Mouse (Mus musculus): Measurements from ENCODE around the gene Wdr24. TPM values are rescaled to one million over a fixed set of nuclear protein-coding genes. Genes with fewer than 3 reads are reported as not detected.
A peak's percentile ranks its signal among the peaks of the same experiment; 100 is the strongest.

Gene Wdr24
- total RNA-seq, 2 experiments from 2014 or later: 9.8 to 11.7 TPM

DNA sequence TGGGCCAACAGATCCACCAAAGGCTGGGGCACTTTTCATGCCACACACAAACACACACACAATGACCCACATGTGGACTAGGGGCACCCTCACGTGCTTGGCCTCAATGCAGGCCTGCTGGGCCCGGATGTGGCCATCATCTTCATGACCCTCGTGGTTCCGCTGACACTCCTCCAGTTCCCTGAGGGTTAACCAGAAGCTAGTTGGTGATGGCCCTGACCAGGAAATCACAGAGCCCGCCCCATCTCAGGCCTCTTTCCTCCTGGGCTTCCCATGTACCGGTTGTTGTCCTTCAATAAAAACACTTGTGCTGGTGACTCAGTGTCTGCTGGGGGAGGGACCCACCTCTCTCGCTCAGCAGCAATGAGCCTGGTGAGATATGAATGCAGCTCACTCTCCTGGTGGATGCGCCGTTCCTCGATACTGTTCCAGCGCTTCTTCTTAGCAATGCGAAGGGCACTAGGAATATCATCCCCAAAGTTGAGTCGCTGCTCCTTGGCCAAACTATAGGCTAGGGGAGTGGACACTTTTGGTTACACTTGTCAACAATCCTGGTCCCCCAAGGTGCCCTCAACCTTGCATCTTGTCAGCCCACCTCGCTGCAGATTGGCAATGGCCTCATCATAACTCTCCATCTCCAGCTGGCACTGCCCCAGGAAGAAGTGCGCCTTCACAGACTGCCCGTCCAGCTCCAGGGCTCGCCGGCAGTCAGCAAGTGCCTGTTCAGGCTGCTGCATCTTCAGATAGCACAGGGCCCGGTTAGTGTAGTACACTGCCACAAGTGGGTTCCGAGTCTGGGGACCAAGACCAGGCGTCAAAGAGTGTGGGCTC lies 8.2 kb downstream of the Wdr24 start:
- peak; percentile 41 to 51 for DNase-seq

DNA sequence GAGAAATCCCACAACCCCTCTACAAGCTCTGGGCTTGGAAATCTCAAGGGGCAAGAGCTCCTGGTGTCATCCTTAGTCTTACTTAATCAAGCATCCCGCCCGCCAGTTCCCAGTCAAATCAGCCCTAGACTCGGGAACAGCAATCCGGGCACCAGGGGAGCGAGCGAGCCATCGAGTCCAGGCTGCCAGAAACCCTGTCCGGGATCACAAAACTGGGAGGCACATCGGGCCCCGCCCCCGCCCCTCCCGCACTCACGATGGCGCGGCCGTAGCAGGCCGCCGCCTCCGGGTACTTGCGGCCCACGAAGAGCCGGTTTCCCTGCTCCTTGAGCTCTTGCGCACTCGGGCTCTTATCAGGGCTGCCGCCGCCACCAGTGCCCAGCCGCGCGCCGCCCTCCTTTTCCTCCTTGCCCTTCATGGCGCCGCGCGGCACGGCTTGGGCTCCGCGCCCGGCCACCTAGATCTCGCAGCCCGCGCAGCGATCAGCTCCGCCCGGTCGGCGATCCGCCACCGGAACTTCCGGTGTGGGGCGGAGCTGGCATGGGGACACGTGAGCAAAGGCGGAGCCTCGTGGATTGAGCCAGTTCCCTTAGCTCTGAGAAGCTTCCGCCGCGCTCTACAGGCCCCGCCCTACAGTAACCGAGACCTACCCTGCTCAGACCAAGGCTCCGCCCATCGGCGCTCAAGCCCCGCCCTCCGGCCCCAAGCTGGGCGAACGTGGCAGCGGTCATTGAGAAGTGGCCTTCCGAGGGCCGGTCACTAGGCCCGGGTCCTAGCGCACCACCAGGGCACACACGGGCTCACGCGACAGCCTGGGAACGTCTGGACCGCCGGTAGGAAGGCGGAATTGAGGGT lies 9.2 kb downstream of the Wdr24 start:
- peak; percentile 100 for DNase-seq

DNA sequence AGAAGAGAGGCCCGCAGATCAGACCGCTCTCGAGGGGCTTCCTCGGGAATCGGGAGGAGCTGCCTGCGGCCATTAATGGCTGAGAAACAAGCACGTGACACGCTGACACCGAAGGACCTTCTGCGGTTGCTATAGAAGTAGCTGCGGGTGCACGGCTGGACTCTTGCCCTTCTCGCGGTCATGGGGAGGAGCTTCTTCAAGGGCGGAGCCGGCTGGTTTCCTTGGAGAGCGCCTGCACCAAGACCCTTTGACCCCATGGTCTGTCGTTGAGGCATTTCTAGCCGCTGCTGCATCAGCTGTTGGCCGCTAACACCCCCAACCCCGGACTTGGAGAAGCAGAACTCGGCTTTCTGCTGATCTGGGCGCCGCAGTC lies 9.8 kb downstream of the Wdr24 start, which contains the start of gene Stub1:
Gene Stub1 (minus strand): TSS at position 114 of the 373 bp plus-strand sequence.
- DNase-seq: peak; percentile 95

DNA sequence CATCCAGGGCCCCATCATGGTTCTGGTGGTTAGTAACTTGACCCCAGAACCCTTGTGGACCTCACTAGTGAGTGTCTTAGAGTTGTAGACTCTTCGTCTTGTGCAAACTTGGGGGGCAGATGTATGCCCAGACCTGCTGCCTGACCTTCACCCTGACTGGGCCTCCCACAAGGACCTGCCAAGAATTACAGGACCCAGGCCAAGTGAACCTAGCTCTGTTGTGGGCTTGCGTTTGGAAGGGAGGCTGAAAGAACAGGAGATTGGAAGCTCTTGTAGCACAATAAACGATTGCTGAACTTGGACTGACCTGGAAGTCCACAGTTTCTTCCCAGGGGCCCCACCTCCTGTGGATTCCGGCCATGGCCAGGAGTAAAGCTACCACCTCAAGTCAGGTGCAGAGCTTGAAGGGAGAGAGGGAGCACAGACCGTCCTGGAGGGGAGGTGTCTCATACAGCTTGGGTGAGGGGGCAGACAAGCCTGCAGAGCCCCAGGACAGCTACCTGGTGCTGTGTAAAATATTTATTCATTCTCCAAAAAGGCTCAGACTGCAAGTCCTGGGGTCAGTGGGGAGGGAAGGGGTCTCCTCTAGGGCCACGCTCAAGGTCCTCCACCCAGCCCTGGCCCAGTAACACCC lies 10.7 kb downstream of the Wdr24 start:
- DNase-seq: peak; percentile 47 to 59

DNA sequence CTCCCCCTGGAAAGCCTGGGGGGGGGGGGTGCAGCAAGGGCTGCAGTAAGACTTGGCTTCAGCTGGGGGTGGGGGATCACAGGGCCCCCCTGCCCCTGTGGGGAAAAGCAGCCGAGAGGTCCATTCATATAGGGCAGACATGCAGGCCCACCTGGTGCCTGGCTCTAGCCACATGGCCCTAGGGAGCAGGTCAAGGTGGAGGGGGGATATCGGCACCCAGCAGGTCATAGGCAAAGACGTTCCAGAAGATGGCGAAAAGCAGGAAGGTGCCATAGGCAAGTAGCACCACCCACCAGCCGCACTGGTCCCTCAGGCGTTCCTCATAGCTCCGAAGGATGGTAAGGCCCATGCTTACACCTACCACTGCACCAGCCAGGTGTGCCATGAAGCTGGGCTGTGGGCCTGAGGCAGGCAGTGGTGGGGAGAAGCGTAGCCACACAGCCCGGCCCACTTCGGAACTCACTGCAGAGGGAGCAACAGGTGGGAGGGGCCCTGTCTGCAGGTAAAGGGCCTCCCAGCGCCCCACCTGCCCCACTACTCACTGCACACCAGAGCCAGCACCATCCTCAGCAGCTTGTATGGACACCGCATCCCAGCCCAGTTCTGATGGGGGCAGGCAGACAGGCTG lies 11.3 kb downstream of the Wdr24 start:
- no peak for DNase-seq

DNA sequence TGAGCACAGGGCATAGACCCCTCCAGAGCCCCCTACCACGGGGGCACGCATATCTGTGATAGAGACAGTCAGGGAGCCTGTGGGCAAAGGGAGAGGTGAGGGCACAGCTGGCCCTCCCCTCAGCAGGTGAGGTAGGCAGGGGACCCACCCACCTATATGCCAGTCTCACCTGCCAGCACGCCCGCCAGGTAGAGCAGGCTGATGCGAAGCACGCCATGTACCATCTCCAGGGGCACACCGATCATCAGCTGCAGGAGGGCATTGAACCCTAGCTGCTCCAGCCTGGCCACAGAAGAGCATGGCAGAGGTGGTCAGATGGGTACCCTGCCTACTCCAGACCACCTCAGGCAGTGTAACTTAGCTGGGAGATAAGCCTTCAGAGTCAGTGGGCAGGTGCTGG lies 11.9 kb downstream of the Wdr24 start:
- no peak for DNase-seq

DNA sequence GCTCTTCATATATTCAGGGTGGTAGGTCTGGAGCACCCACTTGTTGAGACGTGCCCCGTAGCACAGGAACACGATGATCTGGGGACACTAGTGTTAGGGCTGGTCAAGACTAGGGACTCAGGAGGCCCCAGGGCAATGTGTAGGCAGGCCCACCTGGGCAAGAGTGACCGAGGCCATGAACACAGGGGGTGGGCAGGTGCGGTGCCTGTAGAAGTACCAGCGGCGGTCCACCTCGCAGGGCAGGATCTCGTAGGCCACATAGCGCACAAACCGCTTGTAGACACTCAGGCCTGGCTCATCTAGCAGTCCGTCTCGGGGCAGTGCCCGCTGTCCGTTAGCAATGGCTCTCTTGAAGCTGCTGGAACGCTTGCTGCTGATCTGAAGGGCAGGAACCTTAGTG lies 12.4 kb downstream of the Wdr24 start:
- no peak for DNase-seq

DNA sequence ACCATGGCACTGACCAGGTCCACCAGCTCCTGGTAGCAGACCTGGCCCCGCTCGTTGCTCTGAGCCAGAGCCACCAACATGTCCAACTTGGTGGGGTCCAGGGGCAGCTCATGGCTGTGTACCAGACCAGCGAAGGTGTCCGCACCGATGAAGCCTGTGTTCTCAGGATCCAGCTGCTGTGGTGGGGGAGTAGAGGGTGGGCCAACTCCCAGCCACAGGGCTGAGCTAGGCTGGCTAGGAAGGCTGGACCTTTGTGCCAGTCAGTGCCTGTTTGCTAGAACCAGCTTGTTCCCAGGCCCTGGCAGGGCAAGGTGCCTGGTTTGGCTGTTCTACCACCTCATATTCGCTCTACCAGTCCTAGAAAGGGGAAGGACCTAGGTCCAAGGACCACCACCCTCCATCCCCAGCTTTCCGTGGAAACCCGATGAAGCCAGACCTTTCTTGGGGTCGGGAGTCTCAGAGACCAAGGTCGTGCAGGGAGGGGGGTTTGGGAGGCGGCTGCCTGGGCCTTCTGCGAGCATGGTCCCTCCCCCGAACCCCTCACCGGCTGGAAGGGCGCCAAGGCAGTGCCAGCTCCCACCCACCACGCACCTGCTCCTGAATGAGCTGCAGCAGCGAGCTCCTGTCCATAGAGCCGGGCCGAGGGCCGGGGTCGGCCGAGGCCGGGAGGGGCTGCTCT lies 13.1 kb downstream of the Wdr24 start:
- peak; percentile 47 for DNase-seq

DNA sequence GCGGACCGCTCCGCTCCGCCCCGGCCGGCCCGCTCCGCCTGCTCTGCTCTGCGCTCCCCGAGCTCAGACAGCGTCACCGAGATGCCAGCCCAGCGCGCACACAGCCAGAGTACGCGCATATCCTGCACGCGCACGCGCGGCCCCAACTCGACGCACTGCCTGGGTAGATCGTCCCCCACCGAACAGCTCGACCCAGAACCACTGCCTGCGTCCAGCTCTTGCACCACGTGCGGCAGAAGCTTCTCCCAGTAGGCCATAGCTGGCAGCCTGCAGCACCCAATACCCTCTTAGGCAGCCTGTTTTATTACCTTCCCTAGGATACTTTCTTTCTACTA lies 13.6 kb downstream of the Wdr24 start, which contains the start of gene Rhbdl1:
Gene Rhbdl1 (minus strand): TSS at position 220 of the 335 bp plus-strand sequence.
- DNase-seq: peak; percentile 78 to 82

DNA sequence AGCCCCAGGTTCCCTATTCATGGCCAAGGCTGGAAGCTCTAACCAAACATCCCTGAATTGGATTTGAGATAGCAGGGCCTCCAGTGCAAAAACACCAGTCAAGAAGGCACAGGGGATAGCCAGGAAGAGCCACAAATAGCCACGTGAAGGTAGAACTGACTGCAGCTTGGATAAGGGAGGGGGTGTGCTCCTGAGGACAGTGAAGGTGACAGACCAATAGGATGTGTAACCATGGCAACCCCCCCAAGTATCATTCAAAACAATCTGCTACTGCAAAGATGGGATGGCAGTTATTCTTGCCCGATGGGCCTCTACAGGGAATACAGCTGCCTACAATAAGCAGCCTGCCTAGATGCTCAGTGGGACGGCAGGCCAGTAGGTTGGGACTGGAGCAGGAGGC lies 14.1 kb downstream of the Wdr24 start:
- no peak for DNase-seq

DNA sequence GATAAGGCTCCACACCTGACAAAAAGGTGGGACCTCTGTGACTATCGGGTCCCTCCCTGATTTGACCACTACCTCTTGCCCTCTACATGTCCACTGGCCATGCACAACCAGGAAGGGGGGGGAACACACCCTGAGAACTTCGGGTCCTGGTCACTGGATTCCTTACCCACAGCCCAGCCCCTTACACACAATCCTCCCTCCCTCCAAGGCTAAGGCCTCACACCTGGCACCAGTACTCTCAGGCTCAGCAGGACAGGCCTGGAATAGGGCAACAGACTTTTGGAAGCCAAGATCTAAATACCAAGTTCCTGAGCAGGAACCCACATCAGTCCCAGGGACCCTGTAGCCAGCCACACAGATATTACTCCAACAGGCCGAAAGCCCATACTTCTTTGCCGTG lies 15.5 kb downstream of the Wdr24 start:
- DNase-seq: no peak

DNA sequence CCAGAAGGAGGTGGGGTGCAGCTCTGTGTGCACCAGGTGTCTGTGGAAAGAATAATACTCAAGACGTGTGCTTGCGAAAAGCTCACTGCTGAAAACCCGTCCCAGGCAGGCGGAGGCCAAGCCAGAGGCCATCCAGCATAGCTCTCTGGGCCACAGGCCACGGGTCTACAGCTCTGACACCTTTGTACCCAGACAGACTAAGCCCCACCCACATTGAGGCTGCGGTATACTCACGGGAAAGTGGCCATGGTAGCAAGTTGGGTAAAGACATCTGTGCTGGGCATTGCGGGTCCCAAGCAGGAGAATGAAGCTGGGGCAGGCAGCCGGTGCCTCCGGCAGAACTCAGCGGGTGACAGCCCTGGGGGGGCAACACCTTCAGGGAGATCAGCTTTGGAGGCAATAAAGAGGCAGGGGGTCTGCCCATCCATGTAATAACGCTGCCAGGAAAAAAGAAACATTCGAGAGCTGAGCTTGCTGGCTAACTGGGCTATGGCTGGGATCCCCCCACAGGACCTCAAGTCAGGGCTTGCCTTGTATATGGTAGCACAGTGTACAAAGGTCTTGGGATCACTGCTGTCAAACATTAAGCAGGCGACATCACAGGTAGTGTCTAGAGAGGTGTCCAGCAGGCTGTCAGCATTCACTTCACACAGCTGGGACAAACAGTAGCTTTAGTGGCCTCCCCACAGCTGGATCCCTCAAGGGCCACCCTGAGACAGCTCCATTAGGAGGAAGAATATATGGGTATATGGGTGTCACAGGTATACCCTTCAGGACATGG lies 16.2 kb downstream of the Wdr24 start:
- DNase-seq: no peak

DNA sequence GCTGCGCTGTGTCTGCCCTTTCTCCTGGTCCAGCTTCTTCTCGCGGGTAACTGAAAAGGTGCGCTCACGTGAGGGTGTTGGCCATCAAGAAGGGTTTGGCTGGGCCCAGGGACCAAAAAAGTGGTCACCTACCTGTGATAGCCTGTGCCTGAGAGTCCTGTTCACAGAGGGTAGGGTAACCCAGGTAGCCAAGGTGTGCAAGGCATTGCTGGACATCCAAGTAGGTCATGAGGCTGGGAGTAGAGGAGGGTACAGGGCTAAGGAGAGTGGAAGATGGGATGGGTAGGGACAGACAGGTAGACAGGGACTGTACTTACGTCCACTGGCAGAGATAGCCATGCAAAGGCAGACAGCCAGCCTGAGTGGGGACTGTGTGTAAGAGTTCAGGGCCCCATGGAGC lies 17.1 kb downstream of the Wdr24 start:
- no peak for DNase-seq

DNA sequence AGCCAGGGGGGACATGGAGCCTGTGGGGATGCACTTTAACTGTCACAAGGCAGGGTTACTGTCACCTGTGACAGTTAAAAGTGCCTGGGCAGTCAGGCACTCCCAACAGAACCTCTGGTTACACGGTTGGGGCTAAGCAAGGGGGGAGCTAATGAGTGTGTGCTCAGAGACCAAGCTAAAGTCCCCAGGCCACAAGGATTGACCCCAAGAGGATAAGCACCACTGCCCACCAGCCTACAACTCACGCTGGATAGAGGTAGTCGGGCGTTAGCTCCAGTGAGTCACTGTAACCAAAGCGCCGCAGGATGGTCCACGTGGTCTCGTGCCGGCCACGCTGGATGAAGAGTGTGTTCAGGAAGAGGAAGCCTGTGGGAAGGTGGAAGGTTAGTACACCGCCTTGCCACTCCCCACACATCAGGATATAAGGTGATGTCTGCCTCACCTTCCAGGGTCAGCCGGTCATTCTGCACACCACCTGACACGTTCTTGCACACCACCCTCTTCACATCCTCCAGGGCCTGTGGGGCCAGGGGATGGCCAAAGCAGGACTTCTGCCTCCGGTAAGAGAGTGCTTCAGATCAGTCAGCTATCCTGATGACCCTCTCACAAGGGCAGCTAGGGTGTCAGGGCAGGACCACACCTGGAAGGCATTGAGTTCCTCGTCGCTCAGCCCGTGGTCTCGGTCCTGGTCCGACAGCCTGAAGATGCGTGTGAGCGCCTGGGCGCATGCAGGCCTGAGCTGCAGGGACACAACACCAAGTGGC lies 17.9 kb downstream of the Wdr24 start, which contains the start of gene Gm20683:
Gene Gm20683 (minus strand): TSS at position 647 of the 764 bp plus-strand sequence.
- no peak for DNase-seq

DNA sequence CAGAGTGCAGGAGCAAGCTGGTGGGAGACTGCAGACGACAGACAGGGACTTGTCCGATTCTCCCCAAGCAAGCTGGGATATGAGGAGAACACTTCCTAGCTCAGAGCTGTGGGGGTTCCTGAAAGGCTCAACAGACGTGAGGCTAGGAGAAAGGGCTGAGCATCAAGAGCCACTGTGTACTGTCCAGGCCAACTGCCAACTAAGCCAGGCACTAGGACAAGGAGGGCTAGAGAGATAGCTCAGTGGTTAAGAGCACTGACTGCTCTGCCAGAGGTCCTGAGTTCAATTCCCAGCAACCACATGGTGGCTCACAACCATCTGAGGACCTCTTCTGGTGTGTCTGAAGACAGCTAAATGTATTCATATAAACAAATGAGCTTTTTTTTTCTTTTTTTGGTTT lies 19.1 kb downstream of the Wdr24 start:
- no peak for DNase-seq

DNA sequence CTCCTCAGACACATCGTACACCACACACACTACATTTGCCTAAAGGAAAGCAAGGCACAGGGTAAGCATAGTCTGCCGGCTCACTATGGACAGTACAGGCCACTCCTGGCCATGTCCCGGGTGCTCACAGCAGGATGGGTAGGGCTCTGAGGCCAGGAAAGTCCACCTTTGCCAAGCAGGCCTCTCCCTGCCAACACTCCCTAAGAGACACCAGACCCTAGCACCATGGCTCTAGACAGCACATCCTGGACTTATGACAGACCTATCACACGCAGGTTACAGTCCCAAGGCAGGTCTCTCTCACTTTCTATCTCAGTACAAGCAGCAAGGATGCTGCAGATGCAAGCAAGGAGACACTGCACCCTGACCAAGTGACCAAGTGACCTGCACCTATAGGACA lies 19.7 kb downstream of the Wdr24 start:
- no peak for DNase-seq

DNA sequence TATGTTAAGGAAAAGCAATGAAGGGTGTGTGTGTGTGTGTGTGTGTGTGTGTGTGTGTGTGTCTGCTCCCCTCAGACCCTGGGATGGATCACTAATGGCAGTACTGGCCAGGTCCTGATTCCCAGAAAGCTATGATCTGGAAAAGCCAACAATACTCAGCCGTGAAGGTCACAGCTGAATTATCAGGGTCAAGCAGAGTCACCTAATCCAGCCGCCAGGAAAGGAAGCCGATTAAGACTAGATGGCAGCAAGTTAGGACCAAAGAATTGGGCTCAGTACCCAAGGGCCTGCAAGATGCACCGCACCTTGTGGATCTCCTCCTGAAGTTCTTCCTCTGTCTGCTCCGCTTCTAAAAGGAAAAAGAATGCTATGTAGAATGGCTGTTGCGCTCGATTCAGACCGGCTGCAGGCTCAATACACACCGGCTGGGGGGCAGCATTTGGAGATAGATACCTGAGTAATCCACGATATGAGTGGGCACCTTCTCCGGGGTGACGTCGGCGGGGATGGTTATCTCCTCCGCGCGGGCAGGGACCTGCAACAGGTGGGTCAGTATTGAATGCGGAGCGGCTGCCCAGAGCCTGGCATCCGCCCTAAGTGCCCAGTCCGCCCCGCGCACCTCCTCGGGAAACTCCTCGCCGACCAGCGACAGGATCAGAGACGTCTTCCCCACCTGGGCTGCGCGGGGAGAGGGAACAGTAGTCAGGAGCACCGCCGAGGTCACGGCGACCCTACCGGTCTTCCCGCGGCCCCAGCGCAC lies 20.4 kb downstream of the Wdr24 start:
- DNase-seq: peak in 1 of 2 experiments; percentile 35

DNA sequence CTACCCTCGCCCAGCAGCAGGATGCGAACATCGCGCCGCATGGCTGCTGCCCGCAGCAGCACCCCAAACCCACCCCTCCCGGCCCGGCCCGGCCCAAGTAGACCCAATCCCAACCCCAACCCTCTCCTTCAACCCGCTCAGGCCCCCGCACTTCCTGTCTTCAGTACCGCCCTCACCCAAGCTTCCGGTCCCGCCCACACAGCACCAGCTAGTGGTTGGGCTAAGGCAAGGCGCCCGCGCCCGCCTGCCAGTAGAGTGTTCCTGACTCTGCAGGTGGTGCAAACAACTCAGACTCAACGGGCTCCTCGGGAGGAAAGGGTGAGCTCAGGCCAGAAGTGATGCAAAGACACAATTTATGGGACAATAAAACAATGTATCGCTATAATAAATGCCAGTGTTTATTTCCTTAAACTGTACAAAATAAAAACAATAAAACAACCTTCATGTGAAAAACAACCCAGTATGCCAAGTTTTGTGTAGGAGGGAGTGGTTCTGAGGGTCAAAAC lies 21.0 kb downstream of the Wdr24 start, which contains the start of gene Rhot2:
Gene Rhot2 (minus strand): TSS at position 456 of the 506 bp plus-strand sequence.
- DNase-seq: peak; percentile 97 to 98

DNA sequence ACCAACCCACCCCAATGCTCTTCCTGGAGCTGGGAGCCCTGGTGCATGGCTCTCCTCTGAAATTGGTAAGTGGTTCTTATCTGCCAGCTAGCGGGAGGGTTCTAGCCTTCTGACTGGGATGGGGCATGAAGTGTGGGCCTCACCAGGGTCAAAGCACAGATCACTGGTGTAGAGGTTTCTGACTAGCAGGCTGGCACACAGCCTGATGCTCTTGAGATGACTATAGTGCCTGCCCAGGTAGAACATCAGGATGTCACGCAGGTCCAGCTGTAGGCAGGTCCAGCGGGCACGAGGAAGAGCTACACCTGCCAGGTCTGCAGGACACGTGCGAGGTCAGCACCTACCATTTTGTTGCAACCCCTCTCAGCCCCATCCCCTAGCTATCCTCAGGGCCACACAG lies 36.8 kb downstream of the Wdr24 start:
- no peak for DNase-seq
